Mouse (Mus musculus) intestine, embryonic 14.5 days (tissue): ENCODE data around the gene Sh3bp5l. TPM values are rescaled to one million over a fixed set of nuclear protein-coding genes. Genes with fewer than 3 reads are reported as not detected.
"Not testable (repeated sequence)": the region's sequence is repeated elsewhere in the genome, so short reads cannot be mapped to it uniquely, and the experiment has no call there.

Experiments
- ATAC-seq: fragments of 200-750 bp; cut with Nextera tagmentation; replicated peaks from 2 replicates; pipeline ENCODE4 v1.8.0; 2017; ENCODE audit warnings: low read depth, moderate number of reproducible peaks, moderate TSS enrichment, moderate library complexity; ENCODE audit not compliant: low FRiP score, low TSS enrichment
- DNase-seq: peaks from one replicate; pipeline ENCODE4 v3.0.0-alpha.2; 2018; ENCODE audit warnings: low spot score
- H3K27ac ChIP-seq: fragments of 300-500 bp; sonication (generic); 2 replicates; pipeline ENCODE4 v1.5.1; 2014; ENCODE audit warnings: low read depth, mild to moderate bottlenecking, control low read depth
- H3K27me3 ChIP-seq: fragments of 300-500 bp; sonication (generic); replicated peaks from 2 replicates; pipeline ENCODE4 v1.6.1; 2014; ENCODE audit warnings: low read length, control low read depth; ENCODE audit not compliant: control insufficient read depth, insufficient read depth
- H3K36me3 ChIP-seq: fragments of 300-500 bp; sonication (generic); 2 replicates; pipeline ENCODE4 v1.6.1; 2014; ENCODE audit warnings: low read length, control low read depth; ENCODE audit not compliant: control insufficient read depth, insufficient read depth
- H3K4me1 ChIP-seq: fragments of 300-500 bp; sonication (generic); replicated peaks from 2 replicates; pipeline ENCODE4 v1.6.1; 2014; ENCODE audit warnings: low read length, control low read depth, mixed read lengths; ENCODE audit not compliant: control insufficient read depth, insufficient read depth
- H3K4me2 ChIP-seq: fragments of 300-500 bp; sonication (generic); 2 replicates; pipeline ENCODE4 v1.6.1; 2014; ENCODE audit warnings: low read length
- H3K4me3 ChIP-seq: fragments of 300-500 bp; sonication (generic); 2 replicates; pipeline ENCODE4 v1.5.1; 2014; ENCODE audit warnings: low read depth, low read length, control low read depth, mixed read lengths
- H3K9ac ChIP-seq: fragments of 300-500 bp; sonication (generic); 2 replicates; pipeline ENCODE4 v1.6.1; 2014; ENCODE audit warnings: mild to moderate bottlenecking, low read length
- H3K9me3 ChIP-seq: fragments of 300-500 bp; sonication (generic); 2 replicates; pipeline ENCODE4 v1.6.1; 2016; ENCODE audit warnings: low read length, control low read depth; ENCODE audit not compliant: control insufficient read depth
- WGBS: fragments of 180-500 bp; shearing (Covaris S2); extraction: QIAGEN DNeasy Blood & Tissue Kit; methylation state at CpG from one replicate; pipeline ENCODE4 v1.1.7; 2014; 5-methylcytosine and 5-hydroxymethylcytosine counted together
- polyA plus RNA-seq: library from polyadenylated mRNA; unstranded; fragments of >200 nt; fragmentation: Nextera tagmentation; extraction: Ambion mirVana; gene quantifications from 2 replicates; pipeline ENCODE4 v1.2.1, GENCODE M21; 2014

The Sh3bp5l gene
- polyA plus RNA-seq, 1 experiment from 2014 or later: 28.9 TPM

- WGBS: 74% methylated on average over 3 of the region's 3 CpGs
- DNase-seq (no peak), ATAC-seq (no peak)
- H3K4me1 ChIP-seq: no peaks in the 10 kb centered on the region
- no peak overlapping the region for H3K4me2 ChIP-seq
- H3K27ac ChIP-seq: no peak overlapping the region
- H3K9me3 ChIP-seq: no peaks in the 10 kb centered on the region
- H3K27me3 ChIP-seq: no peaks in the 10 kb centered on the region
- no peaks in the 10 kb centered on the region for H3K36me3 ChIP-seq
- no peak overlapping the region for H3K4me3 ChIP-seq
- no peak overlapping the region for H3K9ac ChIP-seq
These were observed 24.4 kb downstream of the Sh3bp5l start for GRCm38 (mm10) chr11:58354927-58355326.

- ATAC-seq: no peak
- Histone ChIP-seq H3K27ac (no peak overlapping the region), H3K4me1 (no peaks in the 10 kb centered on the region), H3K9me3 (no peaks in the 10 kb centered on the region), H3K9ac (no peak overlapping the region), H3K36me3 (no peaks in the 10 kb centered on the region), H3K4me2 (no peak overlapping the region), H3K4me3 (no peak overlapping the region), H3K27me3 (no peaks in the 10 kb centered on the region)
- WGBS: 94% methylated on average over 3 of the region's 3 CpGs
- DNase-seq: no peak
These were observed 26.5 kb downstream of the Sh3bp5l start for GRCm38 (mm10) chr11:58357042-58357441.

- WGBS: 83% methylated on average over 6 of the region's 6 CpGs
- H3K9me3 ChIP-seq: no peaks in the 10 kb centered on the region
- ATAC-seq: no peak
- H3K27ac ChIP-seq: no peak overlapping the region
- no peak overlapping the region for H3K9ac ChIP-seq
- no peak overlapping the region for H3K4me2 ChIP-seq
- no peaks in the 10 kb centered on the region for H3K36me3 ChIP-seq
- no peaks in the 10 kb centered on the region for H3K27me3 ChIP-seq
- no peak overlapping the region for H3K4me3 ChIP-seq
- DNase-seq: no peak
- H3K4me1 ChIP-seq: no peaks in the 10 kb centered on the region
These were observed 27.5 kb downstream of the Sh3bp5l start for GRCm38 (mm10) chr11:58357844-58358534.

GRCm38 (mm10) chr11:58362562-58362961, 32.0 kb downstream of the Sh3bp5l start:
- H3K27ac ChIP-seq, H3K4me1 ChIP-seq, H3K36me3 ChIP-seq, H3K9me3 ChIP-seq, H3K4me2 ChIP-seq, ATAC-seq, H3K9ac ChIP-seq, H3K4me3 ChIP-seq, DNase-seq, H3K27me3 ChIP-seq: not testable (repeated sequence)
- no CpG with 5 or more reads among the region's 6 CpGs for WGBS

GRCm38 (mm10) chr11:58364454-58364853, 33.9 kb downstream of the Sh3bp5l start:
- H3K9me3 ChIP-seq: no peaks in the 10 kb centered on the region
- peak overlapping the region; percentile 65; the same call in 1 of the 2 replicates for H3K27ac ChIP-seq
- no peaks in the 10 kb centered on the region for H3K27me3 ChIP-seq
- DNase-seq (no peak), ATAC-seq (peak; percentile 45; the same call in 1 of the 2 replicates)
- H3K9ac ChIP-seq: no peak overlapping the region
- H3K4me3 ChIP-seq: no peak overlapping the region
- H3K36me3 ChIP-seq: no peaks in the 10 kb centered on the region
- no peaks in the 10 kb centered on the region for H3K4me1 ChIP-seq
- no peak overlapping the region for H3K4me2 ChIP-seq
- WGBS: 53% methylated on average over 3 of the region's 3 CpGs

GRCm38 (mm10) chr11:58366191-58366590, 35.7 kb downstream of the Sh3bp5l start:
- not testable (repeated sequence) for H3K27me3 ChIP-seq, H3K4me2 ChIP-seq, DNase-seq, H3K36me3 ChIP-seq, H3K9me3 ChIP-seq, H3K27ac ChIP-seq, ATAC-seq, H3K4me1 ChIP-seq, H3K4me3 ChIP-seq, H3K9ac ChIP-seq
- no CpG with 5 or more reads among the region's 6 CpGs for WGBS

- Histone ChIP-seq H3K4me2 (no peak overlapping the region), H3K9me3 (no peaks in the 10 kb centered on the region), H3K36me3 (no peaks in the 10 kb centered on the region), H3K27me3 (no peaks in the 10 kb centered on the region), H3K4me3 (no peak overlapping the region), H3K4me1 (0 out of 2 replicates have a peak, but pooled peaks cover 8% of the 10 kb centered on the region), H3K27ac (0 out of 2 replicates have a peak overlapping the region, but pooled peaks have one; percentile 47), H3K9ac (no peak overlapping the region)
- DNase-seq (no peak), ATAC-seq (peak; percentile 76)
- WGBS: 79% methylated on average over 2 of the region's 2 CpGs
These were observed 46.7 kb downstream of the Sh3bp5l start for GRCm38 (mm10) chr11:58377273-58377672.

- Histone ChIP-seq H3K27me3 (no peaks in the 10 kb centered on the region), H3K27ac (peak overlapping the region; percentile 47; the same call in 1 of the 2 replicates), H3K9me3 (no peaks in the 10 kb centered on the region), H3K4me1 (0 out of 2 replicates have a peak, but pooled peaks cover 8% of the 10 kb centered on the region), H3K4me3 (no peak overlapping the region), H3K36me3 (no peaks in the 10 kb centered on the region), H3K4me2 (no peak overlapping the region), H3K9ac (no peak overlapping the region)
- DNase-seq: no peak
- peak; percentile 61 for ATAC-seq
- WGBS: 27% methylated on average over 1 of the region's 1 CpGs
These were observed 47.2 kb downstream of the Sh3bp5l start for GRCm38 (mm10) chr11:58377686-58378085.
